Mouse (Mus musculus) stomach, postnatal 0 days (tissue): ENCODE results near the gene Tmem120b.

Experiments used
- CTCF ChIP-seq: IDR thresholded peaks from 2 replicates; pipeline ENCODE4 v1.5.1; 2016; ENCODE audit warnings: antibody characterized with exemption, low read depth, mild to moderate bottlenecking, moderate library complexity
- EP300 ChIP-seq: optimal IDR thresholded peaks from 2 replicates; pipeline ENCODE3; 2016; ENCODE audit warnings: antibody characterized with exemption

DNA sequence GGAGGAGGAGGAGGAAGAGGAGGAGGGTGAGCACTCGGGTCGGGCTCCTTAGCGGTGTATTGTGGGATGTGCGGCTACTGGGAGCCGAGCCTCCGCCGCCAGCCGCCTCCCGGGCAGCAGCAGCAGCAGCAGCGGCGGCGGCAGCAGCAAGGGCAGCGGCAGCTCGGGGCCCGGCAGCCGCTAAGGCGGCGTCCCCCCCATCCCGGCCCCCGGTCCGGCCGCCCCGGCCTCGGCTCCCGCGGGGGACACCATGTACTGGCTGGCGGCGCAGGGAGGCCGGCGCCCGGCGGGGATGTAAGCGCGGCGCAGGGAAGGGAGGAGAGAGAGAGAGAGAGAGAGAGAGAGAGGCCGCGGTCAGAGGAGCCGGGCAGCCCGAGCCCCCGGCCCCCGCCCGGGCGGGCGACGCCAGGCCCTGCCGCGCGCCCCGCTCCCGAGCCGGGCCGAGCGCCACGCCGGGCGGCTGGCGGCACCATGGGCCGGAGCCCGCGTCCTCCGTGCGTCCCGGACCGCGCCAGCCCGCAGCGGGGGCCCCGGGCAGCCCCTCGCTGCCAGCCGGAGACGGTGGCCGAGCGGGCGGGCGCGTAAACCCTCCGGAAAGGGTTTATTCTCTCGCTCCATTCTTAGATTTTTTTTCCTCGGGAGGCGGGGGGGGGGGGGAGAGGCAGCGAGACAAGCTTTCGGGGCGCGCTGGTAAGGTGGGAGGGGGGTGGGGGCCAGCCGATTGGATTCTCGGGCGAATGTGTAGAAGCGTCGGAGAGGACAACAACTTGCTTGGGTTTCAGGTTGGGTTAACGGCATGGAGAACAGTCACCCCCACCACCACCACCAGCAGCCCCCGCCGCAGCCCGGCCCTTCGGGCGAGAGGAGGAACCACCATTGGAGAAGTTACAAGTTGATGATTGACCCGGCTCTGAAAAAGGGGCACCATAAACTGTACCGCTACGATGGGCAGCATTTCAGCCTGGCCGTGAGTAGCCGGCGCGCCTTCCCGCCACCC lies 74.2 kb downstream of the Tmem120b start, which contains the start of gene Setd1b:
- TF ChIP-seq CTCF (no peak), EP300 (no peak)
